Mouse (Mus musculus): ENCODE measurements around the gene Map6d1. TPM values are rescaled to one million over a fixed set of nuclear protein-coding genes. Genes with fewer than 3 reads are reported as not detected.

Map6d1 gene
- polyA plus RNA-seq, 1 experiment: 0.58 TPM

DNA sequence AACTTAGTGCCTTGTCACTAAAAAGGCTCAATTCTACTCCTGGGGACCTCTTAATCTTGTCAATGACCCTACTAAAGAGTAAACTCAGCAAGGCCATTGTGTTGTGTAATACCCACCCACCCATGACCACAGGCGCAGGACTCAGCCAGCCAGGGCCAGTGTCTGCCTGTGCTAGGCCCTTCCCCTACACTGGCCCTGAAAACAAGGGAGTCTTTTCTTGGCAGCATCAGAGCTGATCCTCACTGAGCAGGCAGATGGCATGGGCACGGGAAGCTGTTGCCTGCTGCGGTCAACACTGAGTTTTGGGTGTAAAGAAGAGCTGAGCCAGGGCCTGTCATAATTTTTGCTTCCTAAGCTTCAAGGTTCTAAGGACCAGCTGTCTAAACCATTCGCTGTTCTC, 3.7 kb downstream of the Map6d1 start:
- Histone ChIP-seq H3K27ac (ENCODE audit: insufficient read depth, low read length) (no peak overlapping the region), H3K4me1 (ENCODE audit: control insufficient read depth, insufficient read depth, low read length) (no peaks in the 10 kb centered on the region)
- TF ChIP-seq CTCF (IDR thresholded peaks at IDR 0.05; ENCODE audit: borderline replicate concordance, insufficient read depth, low read length) (no peak), POLR2A (IDR thresholded peaks at IDR 0.05; ENCODE audit: low read depth, low read length) (no peak)

DNA sequence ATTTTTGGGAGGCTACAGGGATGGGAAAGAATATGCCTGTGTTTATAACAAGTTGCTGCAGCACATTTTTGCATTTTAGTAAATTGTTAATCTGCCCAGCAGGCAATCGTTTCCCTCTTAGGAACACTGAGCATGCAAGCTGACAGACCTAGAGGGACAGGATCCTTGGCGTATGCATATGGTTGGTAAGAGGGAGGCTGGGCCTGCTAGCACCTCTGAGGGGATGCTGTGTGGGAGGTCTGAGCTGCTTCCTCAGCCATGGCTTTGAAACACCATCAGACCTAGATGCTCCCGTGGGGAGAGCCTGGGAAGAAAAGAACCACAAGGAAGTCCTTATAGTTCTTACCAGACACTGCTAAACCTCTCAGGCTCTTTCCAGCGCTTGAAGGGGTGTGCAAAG, 6.8 kb downstream of the Map6d1 start:
- TF ChIP-seq CTCF (IDR thresholded peaks at IDR 0.05; ENCODE audit: borderline replicate concordance, insufficient read depth, low read length): no peak
- no peak for TF ChIP-seq POLR2A (IDR thresholded peaks at IDR 0.05; ENCODE audit: low read depth, low read length)
- H3K4me3 ChIP-seq (ENCODE audit: insufficient read depth, low read length): no peak overlapping the region
- H3K4me1 ChIP-seq (ENCODE audit: control insufficient read depth, insufficient read depth, low read length): no peaks in the 10 kb centered on the region

More for the DNA sequence above, 3.7 kb downstream of the Map6d1 start:
- H3K4me3 ChIP-seq (ENCODE audit: insufficient read depth, low read length): no peak overlapping the region

DNA sequence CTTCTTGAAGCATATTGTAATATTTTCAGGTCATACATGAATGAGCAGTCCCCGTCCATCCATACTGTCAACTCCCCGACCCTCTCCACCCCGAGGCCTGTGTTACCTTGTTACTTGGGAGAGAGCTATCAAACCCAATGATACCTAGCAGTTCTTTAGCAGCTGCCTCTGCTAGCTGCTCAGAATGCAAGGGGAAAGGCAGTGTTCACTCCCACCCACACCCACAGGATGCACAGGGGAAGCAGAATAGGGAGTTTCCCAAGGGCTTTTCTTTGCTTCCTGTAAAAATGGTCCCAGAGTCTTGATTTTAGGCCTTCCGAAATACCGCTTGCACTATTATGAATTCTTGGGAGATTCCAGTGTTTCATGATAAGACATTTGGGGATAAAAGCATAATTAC, 13.0 kb downstream of the Map6d1 start:
- H3K4me3 ChIP-seq (ENCODE audit: insufficient read depth, low read length): no peak overlapping the region
- TF ChIP-seq CTCF (IDR thresholded peaks at IDR 0.05; ENCODE audit: borderline replicate concordance, insufficient read depth, low read length): no peak
- TF ChIP-seq POLR2A (IDR thresholded peaks at IDR 0.05; ENCODE audit: low read depth, low read length): no peak
- H3K4me1 ChIP-seq (ENCODE audit: control insufficient read depth, insufficient read depth, low read length): no peaks in the 10 kb centered on the region
- no peak overlapping the region for H3K27ac ChIP-seq (ENCODE audit: insufficient read depth, low read length)

More for the DNA sequence above, 6.8 kb downstream of the Map6d1 start:
- H3K27ac ChIP-seq (ENCODE audit: insufficient read depth, low read length): no peak overlapping the region

GRCm38 (mm10) chr16:20227504-20227903, 13.7 kb downstream of the Map6d1 start:
- no peak overlapping the region for H3K4me3 ChIP-seq (ENCODE audit: insufficient read depth, low read length)
- H3K27ac ChIP-seq (ENCODE audit: insufficient read depth, low read length): no peak overlapping the region
- H3K4me1 ChIP-seq (ENCODE audit: control insufficient read depth, insufficient read depth, low read length): no peaks in the 10 kb centered on the region
- TF ChIP-seq CTCF (IDR thresholded peaks at IDR 0.05; ENCODE audit: borderline replicate concordance, insufficient read depth, low read length) (no peak), POLR2A (IDR thresholded peaks at IDR 0.05; ENCODE audit: low read depth, low read length) (no peak)

GRCm38 (mm10) chr16:20226676-20227075, 14.5 kb downstream of the Map6d1 start:
- TF ChIP-seq POLR2A (IDR thresholded peaks at IDR 0.05; ENCODE audit: low read depth, low read length): no peak
- no peak for TF ChIP-seq CTCF (IDR thresholded peaks at IDR 0.05; ENCODE audit: borderline replicate concordance, insufficient read depth, low read length)
- Histone ChIP-seq H3K4me3 (ENCODE audit: insufficient read depth, low read length) (no peak overlapping the region), H3K4me1 (ENCODE audit: control insufficient read depth, insufficient read depth, low read length) (no peaks in the 10 kb centered on the region)

DNA sequence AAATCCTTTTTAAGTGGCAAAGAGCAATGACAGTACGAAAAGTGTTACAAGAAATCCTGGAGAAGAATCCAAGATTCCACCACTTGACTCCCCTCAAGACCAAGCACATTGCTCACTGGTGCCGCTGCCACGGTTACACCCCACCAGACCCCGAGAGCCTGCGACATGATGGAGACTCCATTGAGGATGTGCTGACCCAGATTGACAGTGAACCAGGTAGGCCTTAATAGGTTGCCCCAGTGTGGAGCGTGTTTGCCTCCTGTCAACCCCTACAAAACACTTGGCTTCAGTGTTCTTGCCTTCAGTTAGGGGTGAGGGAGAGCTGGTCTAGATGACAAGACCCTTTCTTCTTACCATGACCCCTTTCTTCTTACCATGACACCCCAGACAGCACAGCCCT, 18.4 kb downstream of the Map6d1 start:
- Histone ChIP-seq H3K4me1 (ENCODE audit: control insufficient read depth, insufficient read depth, low read length) (no peaks in the 10 kb centered on the region), H3K4me3 (ENCODE audit: insufficient read depth, low read length) (no peak overlapping the region), H3K27ac (ENCODE audit: insufficient read depth, low read length) (no peak overlapping the region)
- TF ChIP-seq POLR2A (IDR thresholded peaks at IDR 0.05; ENCODE audit: low read depth, low read length) (no peak), CTCF (IDR thresholded peaks at IDR 0.05; ENCODE audit: borderline replicate concordance, insufficient read depth, low read length) (no peak)

More at GRCm38 (mm10) chr16:20226676-20227075, 14.5 kb downstream of the Map6d1 start:
- no peak overlapping the region for H3K27ac ChIP-seq (ENCODE audit: insufficient read depth, low read length)

DNA sequence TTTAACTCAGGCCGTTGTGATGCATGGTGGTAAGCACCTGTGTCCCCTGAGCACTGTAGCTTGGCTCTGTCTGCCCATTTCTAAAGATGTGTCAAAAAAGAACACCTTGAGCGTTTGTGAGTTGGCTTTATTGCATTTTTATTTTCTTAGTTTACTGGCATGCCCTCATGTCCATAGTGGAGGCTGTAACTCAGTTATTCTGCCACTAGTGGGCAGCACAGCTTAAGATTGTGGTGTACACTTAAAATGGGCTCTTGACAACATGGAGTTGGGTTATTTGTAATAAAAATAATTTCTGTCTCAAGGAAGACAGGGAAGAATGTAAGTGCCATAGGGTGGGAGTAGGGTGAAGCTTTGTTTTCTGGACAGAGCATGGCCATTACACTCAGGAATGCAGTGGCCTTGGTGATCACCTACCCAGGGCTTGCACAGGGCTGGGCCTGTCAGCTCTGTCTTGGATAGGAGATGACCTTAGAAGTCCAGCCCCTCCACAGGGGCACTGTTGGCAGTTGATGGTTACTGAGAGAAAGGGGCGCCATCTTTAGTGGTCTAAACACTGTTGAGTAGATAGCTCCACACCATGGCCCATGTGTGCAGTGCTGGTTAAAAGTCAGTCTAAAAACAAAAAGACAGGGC, 27.4 kb downstream of the Map6d1 start:
- TF ChIP-seq CTCF (IDR thresholded peaks at IDR 0.05; ENCODE audit: borderline replicate concordance, insufficient read depth, low read length) (no peak), POLR2A (IDR thresholded peaks at IDR 0.05; ENCODE audit: low read depth, low read length) (no peak)
- H3K27ac ChIP-seq (ENCODE audit: insufficient read depth, low read length): no peak overlapping the region
- no peaks in the 10 kb centered on the region for H3K4me1 ChIP-seq (ENCODE audit: control insufficient read depth, insufficient read depth, low read length)
- no peak overlapping the region for H3K4me3 ChIP-seq (ENCODE audit: insufficient read depth, low read length)

- no peak overlapping the region for H3K4me3 ChIP-seq (ENCODE audit: insufficient read depth, low read length)
- H3K27ac ChIP-seq (ENCODE audit: insufficient read depth, low read length): no peak overlapping the region
- no peaks in the 10 kb centered on the region for H3K4me1 ChIP-seq (ENCODE audit: control insufficient read depth, insufficient read depth, low read length)
- no peak for TF ChIP-seq POLR2A (IDR thresholded peaks at IDR 0.05; ENCODE audit: low read depth, low read length)
- TF ChIP-seq CTCF (IDR thresholded peaks at IDR 0.05; ENCODE audit: borderline replicate concordance, insufficient read depth, low read length): no peak
These were observed 41.5 kb downstream of the Map6d1 start for GRCm38 (mm10) chr16:20199501-20200201.

DNA sequence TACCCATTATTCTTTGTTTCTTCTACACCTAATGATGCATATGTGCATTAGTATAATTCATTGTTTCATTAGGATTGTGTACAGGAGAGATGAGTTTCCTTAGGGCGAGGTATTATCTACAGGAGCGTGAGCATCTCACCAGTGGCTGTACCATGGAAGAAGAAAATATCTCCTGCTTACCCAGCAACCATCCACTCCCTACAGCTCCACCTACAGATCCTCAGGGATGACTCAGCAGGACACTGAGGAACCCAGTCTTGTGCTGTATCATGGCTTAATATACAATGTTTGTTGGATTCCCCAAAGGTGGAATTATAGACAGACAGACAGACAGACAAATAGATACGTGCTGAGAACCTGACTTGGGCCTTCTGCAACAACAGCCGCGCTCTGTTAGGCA, 44.2 kb downstream of the Map6d1 start:
- Histone ChIP-seq H3K27ac (ENCODE audit: insufficient read depth, low read length) (no peak overlapping the region), H3K4me3 (ENCODE audit: insufficient read depth, low read length) (no peak overlapping the region), H3K4me1 (ENCODE audit: control insufficient read depth, insufficient read depth, low read length) (peaks cover 4% of the 10 kb centered on the region; the same call in 1 of the 2 replicates)
- TF ChIP-seq POLR2A (IDR thresholded peaks at IDR 0.05; ENCODE audit: low read depth, low read length) (no peak), CTCF (IDR thresholded peaks at IDR 0.05; ENCODE audit: borderline replicate concordance, insufficient read depth, low read length) (no peak)

- TF ChIP-seq CTCF (IDR thresholded peaks at IDR 0.05; ENCODE audit: borderline replicate concordance, insufficient read depth, low read length): no peak
- no peak for TF ChIP-seq POLR2A (IDR thresholded peaks at IDR 0.05; ENCODE audit: low read depth, low read length)
- no peak overlapping the region for H3K4me3 ChIP-seq (ENCODE audit: insufficient read depth, low read length)
- H3K4me1 ChIP-seq (ENCODE audit: control insufficient read depth, insufficient read depth, low read length): peaks cover 4% of the 10 kb centered on the region; the same call in 1 of the 2 replicates
- no peak overlapping the region for H3K27ac ChIP-seq (ENCODE audit: insufficient read depth, low read length)
These were observed 45.6 kb downstream of the Map6d1 start for GRCm38 (mm10) chr16:20195546-20195945.

Data from embryonic fibroblast, embryonic 13.5 days (primary cell).